Mouse (Mus musculus) CH12.LX (cell line): ENCODE results near the gene Plek2. TPM values are rescaled to one million over a fixed set of nuclear protein-coding genes. Genes with fewer than 3 reads are reported as not detected.

Source experiments
- DNase-seq: peaks from one replicate; pipeline ENCODE4 v3.0.0-alpha.2; 2013; ENCODE audit errors: extremely low read depth
- H3K27ac ChIP-seq: 2 replicates; pipeline ENCODE4 v1.5.1; 2012; ENCODE audit warnings: low read depth, mild to moderate bottlenecking, control low read depth, moderate library complexity; ENCODE audit not compliant: insufficient read depth
- H3K27me3 ChIP-seq: replicated peaks from 2 replicates; pipeline ENCODE3; 2012; ENCODE audit warnings: inconsistent platforms
- H3K36me3 ChIP-seq, 2 experiments: replicated peaks in 1 of 2; 2 replicates each; pipeline versions ENCODE3 to v1.6.1; 2012; ENCODE audit warnings: inconsistent platforms in 1 of 2, low read length in 1 of 2, mild to moderate bottlenecking in 1 of 2, mixed read lengths in 1 of 2, moderate library complexity in 1 of 2; ENCODE audit not compliant: control insufficient read depth in 1 of 2, insufficient read depth in 1 of 2
- H3K4me1 ChIP-seq, 2 experiments: 2 replicates each; pipeline ENCODE4 v1.6.1; 2012; ENCODE audit warnings: inconsistent platforms in 1 of 2, moderate library complexity in 1 of 2; ENCODE audit not compliant: insufficient read depth in 2 of 2, control insufficient read depth in 1 of 2
- H3K4me2 ChIP-seq: 2 replicates; pipeline ENCODE4 v1.6.1; 2012; ENCODE audit warnings: low read depth, mild to moderate bottlenecking, control low read depth; ENCODE audit not compliant: poor library complexity, insufficient read depth, severe bottlenecking
- H3K4me3 ChIP-seq, 3 experiments: fragments of 150-350 bp in 1 of 3; sonication (generic) in 1 of 3; replicated peaks in 1 of 3; 2 replicates each; pipeline versions ENCODE3 to v1.5.1; 2011 to 2012; ENCODE audit warnings: low read depth in 2 of 3, low read length in 2 of 3, mild to moderate bottlenecking in 2 of 3, moderate library complexity in 2 of 3, control low read depth in 1 of 3, improper control_type of control experiment in 1 of 3, inconsistent platforms in 1 of 3, mixed read lengths in 1 of 3; ENCODE audit not compliant: poor library complexity in 1 of 3
- H3K79me2 ChIP-seq: replicated peaks from 2 replicates; pipeline ENCODE4 v1.6.1; 2012; ENCODE audit warnings: mild to moderate bottlenecking, moderate library complexity; ENCODE audit not compliant: control insufficient read depth, poor library complexity, insufficient read depth, severe bottlenecking; ENCODE audit errors: extremely low read depth
- H3K9ac ChIP-seq: 2 replicates; pipeline ENCODE4 v1.6.1; 2012; ENCODE audit warnings: low read depth, mild to moderate bottlenecking, control low read depth, moderate library complexity; ENCODE audit not compliant: insufficient read depth
- H3K9me3 ChIP-seq: replicated peaks from 2 replicates; pipeline ENCODE3; 2012; ENCODE audit warnings: low read length, inconsistent platforms, mixed read lengths
- BHLHE40 ChIP-seq: IDR thresholded peaks from 2 replicates; pipeline ENCODE4 v1.6.1; 2011; ENCODE audit warnings: mild to moderate bottlenecking, low read depth, low read length, improper control_type of control experiment
- CHD2 ChIP-seq: IDR thresholded peaks from 2 replicates; pipeline ENCODE4 v1.6.1; 2011; ENCODE audit warnings: low read length, improper control_type of control experiment
- CTCF ChIP-seq, 2 experiments: IDR thresholded peaks in 1 of 2; conservative IDR thresholded peaks in 1 of 2; 2 replicates each; pipeline ENCODE4 v1.5.1; 2011 to 2012; ENCODE audit warnings: low read depth in 2 of 2, low read length in 2 of 2, improper control_type of control experiment in 1 of 2, inconsistent platforms in 1 of 2, mild to moderate bottlenecking in 1 of 2, moderate library complexity in 1 of 2
- ELF1 ChIP-seq: IDR thresholded peaks from 2 replicates; pipeline ENCODE4 v1.6.1; 2014; ENCODE audit warnings: low read depth, mild to moderate bottlenecking, inconsistent platforms, low read length, improper control_type of control experiment
- EP300 ChIP-seq: IDR thresholded peaks from 2 replicates; pipeline ENCODE4 v1.6.1; 2011; ENCODE audit warnings: low read length, improper control_type of control experiment
- ETS1 ChIP-seq: conservative IDR thresholded peaks from 2 replicates; pipeline ENCODE4 v1.6.1; 2012; ENCODE audit warnings: low read depth, mild to moderate bottlenecking, inconsistent platforms, low read length, improper control_type of control experiment, moderate library complexity
- GABPA ChIP-seq: IDR thresholded peaks from 2 replicates; pipeline ENCODE4 v1.6.1; 2012; ENCODE audit warnings: low read depth, low read length, improper control_type of control experiment, inconsistent platforms; ENCODE audit not compliant: insufficient replicate concordance
- HCFC1 ChIP-seq: IDR thresholded peaks from 2 replicates; pipeline ENCODE4 v1.6.1; 2012; ENCODE audit warnings: low read depth, mild to moderate bottlenecking, inconsistent platforms, low read length, improper control_type of control experiment
- IRF4 ChIP-seq: IDR thresholded peaks from 2 replicates; pipeline ENCODE4 v1.6.1; 2014; ENCODE audit warnings: low read depth, mild to moderate bottlenecking, inconsistent platforms, low read length, improper control_type of control experiment
- JUN ChIP-seq: IDR thresholded peaks from 2 replicates; pipeline ENCODE4 v1.6.1; 2011; ENCODE audit warnings: low read depth, mild to moderate bottlenecking, low read length, improper control_type of control experiment, moderate library complexity; ENCODE audit not compliant: insufficient read depth
- JUND ChIP-seq: conservative IDR thresholded peaks from 2 replicates; pipeline ENCODE4 v1.6.1; 2011; ENCODE audit warnings: low read depth, low read length, improper control_type of control experiment
- KAT2A ChIP-seq: IDR thresholded peaks from 2 replicates; pipeline ENCODE4 v1.6.1; 2012; ENCODE audit warnings: low read length, improper control_type of control experiment, inconsistent platforms; ENCODE audit not compliant: insufficient replicate concordance
- MAFK ChIP-seq: IDR thresholded peaks from 2 replicates; pipeline ENCODE4 v1.6.1; 2011; ENCODE audit warnings: low read length, improper control_type of control experiment; ENCODE audit not compliant: insufficient replicate concordance
- MAX ChIP-seq: IDR thresholded peaks from 2 replicates; pipeline ENCODE4 v1.6.1; 2011; ENCODE audit warnings: low read length, improper control_type of control experiment
- MAZ ChIP-seq: IDR thresholded peaks from 2 replicates; pipeline ENCODE4 v1.6.1; 2012; ENCODE audit warnings: low read depth, mild to moderate bottlenecking, inconsistent platforms, low read length, improper control_type of control experiment, moderate library complexity
- MEF2A ChIP-seq: IDR thresholded peaks from 2 replicates; pipeline ENCODE4 v1.6.1; 2014; ENCODE audit warnings: low read depth, mild to moderate bottlenecking, inconsistent platforms, low read length, improper control_type of control experiment, borderline replicate concordance
- MXI1 ChIP-seq: IDR thresholded peaks from 2 replicates; pipeline ENCODE4 v1.6.1; 2011; ENCODE audit warnings: mild to moderate bottlenecking, low read depth, low read length, improper control_type of control experiment
- MYC ChIP-seq: IDR thresholded peaks from 2 replicates; pipeline ENCODE4 v1.6.1; 2011; ENCODE audit warnings: low read depth, mild to moderate bottlenecking, improper control_type of control experiment, low read length
- NRF1 ChIP-seq: IDR thresholded peaks from 2 replicates; pipeline ENCODE4 v1.6.1; 2014; ENCODE audit warnings: low read depth, mild to moderate bottlenecking, inconsistent platforms, low read length, improper control_type of control experiment, moderate library complexity
- PAX5 ChIP-seq: IDR thresholded peaks from 2 replicates; pipeline ENCODE4 v1.6.1; 2012; ENCODE audit warnings: low read length, inconsistent platforms, mixed read lengths
- POLR2A ChIP-seq: IDR thresholded peaks from 2 replicates; pipeline ENCODE4 v1.6.1; 2011; ENCODE audit warnings: low read depth, mild to moderate bottlenecking, improper control_type of control experiment, low read length
- POLR2AphosphoS2 ChIP-seq: IDR thresholded peaks from 2 replicates; pipeline ENCODE4 v1.6.1; 2011; ENCODE audit warnings: low read depth, low read length, improper control_type of control experiment
- RAD21 ChIP-seq: IDR thresholded peaks from 2 replicates; pipeline ENCODE4 v1.6.1; 2011; ENCODE audit warnings: low read depth, mild to moderate bottlenecking, low read length, improper control_type of control experiment, moderate library complexity
- RCOR1 ChIP-seq: conservative IDR thresholded peaks from 2 replicates; pipeline ENCODE4 v1.6.1; 2012; ENCODE audit warnings: low read depth, mild to moderate bottlenecking, inconsistent platforms, low read length, improper control_type of control experiment
- SIN3A ChIP-seq: IDR thresholded peaks from 2 replicates; pipeline ENCODE4 v1.6.1; 2012; ENCODE audit warnings: low read length, improper control_type of control experiment, inconsistent platforms
- TBP ChIP-seq: conservative IDR thresholded peaks from 2 replicates; pipeline ENCODE4 v1.6.1; 2011; ENCODE audit warnings: low read depth, low read length, improper control_type of control experiment
- TCF12 ChIP-seq: IDR thresholded peaks from 2 replicates; pipeline ENCODE4 v1.6.1; 2014; ENCODE audit warnings: low read depth, mild to moderate bottlenecking, inconsistent platforms, low read length, improper control_type of control experiment
- UBTF ChIP-seq: IDR thresholded peaks from 2 replicates; pipeline ENCODE4 v1.6.1; 2012; ENCODE audit warnings: low read depth, mild to moderate bottlenecking, inconsistent platforms, low read length, improper control_type of control experiment, moderate library complexity
- USF2 ChIP-seq: conservative IDR thresholded peaks from 2 replicates; pipeline ENCODE4 v1.6.1; 2011; ENCODE audit warnings: low read depth, low read length, improper control_type of control experiment
- ZC3H11A ChIP-seq: IDR thresholded peaks from 2 replicates; pipeline ENCODE4 v1.6.1; 2012; ENCODE audit warnings: low read depth, mild to moderate bottlenecking, inconsistent platforms, low read length, improper control_type of control experiment
- ZKSCAN1 ChIP-seq: IDR thresholded peaks from 2 replicates; pipeline ENCODE4 v1.6.1; 2012; ENCODE audit warnings: low read depth, inconsistent platforms, low read length, improper control_type of control experiment, borderline replicate concordance
- ZMIZ1 ChIP-seq: IDR thresholded peaks from 2 replicates; pipeline ENCODE4 v1.6.1; 2012; ENCODE audit warnings: low read depth, mild to moderate bottlenecking, inconsistent platforms, low read length, improper control_type of control experiment
- ZNF384 ChIP-seq: IDR thresholded peaks from 2 replicates; pipeline ENCODE4 v1.6.1; 2012; ENCODE audit warnings: low read depth, low read length, improper control_type of control experiment, inconsistent platforms
- dilution Hi-C: fragments of 300-500 bp; cut with MboI; formaldehyde crosslinking; loops from 2 replicates; pipeline ENCODE4 v1.14.3; 2020; ENCODE audit warnings: low sequenced_read_pairs; ENCODE audit not compliant: extremely low pct_unique_long_range_greater_than_20kb, extremely low pct_ligation_motif_present
- in situ Hi-C: fragments of 300-500 bp; cut with MboI; formaldehyde crosslinking; loops from 3 replicates; pipeline ENCODE4 v1.14.3; 2019; ENCODE audit warnings: low sequenced_read_pairs, low pct_ligation_motif_present, low pct_unique_long_range_greater_than_20kb, mixed read lengths
- polyA plus RNA-seq: library from polyadenylated mRNA; unstranded; fragments of >175 nt; gene quantifications from 2 replicates; pipeline ENCODE4 v1.2.1, GENCODE M21; 2012; ENCODE audit warnings: low read depth; ENCODE audit not compliant: insufficient read length
- total RNA-seq, 2 experiments: library from RNA; depleted of rRNA; stranded (reverse); fragments of 300-350 nt in 1 of 2; fragments of >200 nt in 1 of 2; gene quantifications; 2 replicates each; pipeline ENCODE4 v1.2.3; 2012 to 2014

Gene Plek2
- total and polyA plus RNA-seq, 3 experiments = 0.85 TPM; not detected in 2

DNA sequence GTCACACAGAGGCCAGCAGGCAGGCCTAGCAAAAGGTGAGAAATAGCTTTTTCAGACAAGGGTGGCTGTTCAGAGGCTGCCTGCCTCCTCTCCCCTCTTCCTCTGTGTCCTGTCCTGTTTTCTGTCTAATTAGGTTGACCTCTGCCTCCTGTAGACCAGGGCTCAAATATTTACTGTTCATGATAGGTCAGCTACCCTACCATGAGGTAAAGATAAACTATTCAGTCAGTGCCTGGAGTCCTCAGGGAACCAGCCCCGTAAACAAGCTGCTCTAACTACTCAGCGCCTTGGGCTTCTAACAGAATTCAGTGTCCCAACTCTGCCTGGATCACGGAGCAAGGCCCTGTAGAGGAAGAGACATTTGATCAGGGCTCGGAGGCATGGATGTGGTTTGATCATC, 29.7 kb upstream of the Plek2 start:
- no peaks in the 10 kb centered on the region for H3K27me3 ChIP-seq
- no peak overlapping the region for H3K9ac ChIP-seq
- no peak overlapping the region for H3K4me2 ChIP-seq
- no peak for DNase-seq
- no peaks in the 10 kb centered on the region for H3K36me3 ChIP-seq
- H3K9me3 ChIP-seq = no peaks in the 10 kb centered on the region
- no peak overlapping the region for H3K4me3 ChIP-seq
- peaks cover 8 to 12% of the 10 kb centered on the region in 2 experiments for H3K4me1 ChIP-seq
- TF ChIP-seq MAX (no peak), GABPA (no peak), PAX5 (no peak), ZMIZ1 (no peak), EP300 (no peak), RCOR1 (no peak), ZC3H11A (no peak)
- H3K79me2 ChIP-seq = no peaks in the 10 kb centered on the region
- H3K27ac ChIP-seq = no peak overlapping the region
- in situ Hi-C loops (no loop called here), dilution Hi-C loops (no loop called here)

DNA sequence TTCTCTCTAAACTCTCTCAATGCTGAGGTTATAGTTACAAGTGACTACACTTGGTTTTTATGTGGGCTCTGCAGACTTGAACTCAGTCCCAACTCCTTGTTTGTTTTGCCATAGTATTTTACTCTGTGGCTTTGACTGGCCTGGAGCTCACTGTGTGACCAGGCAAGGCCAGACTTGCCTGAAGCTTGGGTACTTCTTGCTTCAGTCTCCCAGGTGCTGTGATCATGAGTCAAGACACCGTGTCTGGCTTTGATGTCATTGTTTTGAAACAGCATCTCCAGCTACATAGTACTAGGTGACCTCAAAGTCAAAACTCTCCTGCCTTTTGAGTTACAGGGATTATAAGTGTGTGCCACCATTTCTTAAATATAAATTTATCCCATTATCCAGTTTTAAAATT, 23.1 kb upstream of the Plek2 start:
- in situ Hi-C loops = no loop called here
- no peak for TF ChIP-seq KAT2A
- peak; percentile 31; the same call in 1 of the 2 replicates for TF ChIP-seq ZNF384
- TF ChIP-seq JUND = no peak; the same call in 1 of the 2 replicates
- no peak for TF ChIP-seq TBP
- TF ChIP-seq ELF1 = no peak
- TF ChIP-seq ETS1 = peak; percentile 68
- TF ChIP-seq ZMIZ1 = no peak
- no peak for TF ChIP-seq USF2
- TF ChIP-seq MAX = no peak
- no peak for TF ChIP-seq MYC
- TF ChIP-seq POLR2A = no peak
- peak; percentile 79 for TF ChIP-seq IRF4
- TF ChIP-seq EP300 = peak; percentile 69; the same call in 1 of the 2 replicates
- TF ChIP-seq MAZ = no peak
- TF ChIP-seq RCOR1 = no peak
- TF ChIP-seq JUN = peak; percentile 45; the same call in 1 of the 2 replicates
- TF ChIP-seq CTCF (conservative IDR thresholded peaks at IDR 0.05 in 1 of 2, IDR thresholded peaks at IDR 0.05 in 1 of 2; ENCODE audit: low read depth in 2 of 2, low read length in 2 of 2) = no peak
- no peak for TF ChIP-seq MAFK
- TF ChIP-seq TCF12 = peak; percentile 71
- peak; percentile 41; the same call in 1 of the 2 replicates for TF ChIP-seq BHLHE40
- no peak for TF ChIP-seq GABPA
- no peak for TF ChIP-seq UBTF
- peak; percentile 92 for TF ChIP-seq MEF2A
- TF ChIP-seq CHD2 = no peak
- TF ChIP-seq POLR2AphosphoS2 = no peak
- TF ChIP-seq PAX5 = no peak
- TF ChIP-seq HCFC1 = no peak
- no peak for TF ChIP-seq MXI1
- TF ChIP-seq RAD21 = no peak
- TF ChIP-seq ZKSCAN1 = no peak
- TF ChIP-seq SIN3A = no peak
- TF ChIP-seq NRF1 = no peak

More for the DNA sequence above, 23.1 kb upstream of the Plek2 start:
- Histone ChIP-seq H3K4me3 (no peak overlapping the region), H3K9me3 (no peaks in the 10 kb centered on the region), H3K36me3 (no peaks in the 10 kb centered on the region), H3K9ac (no peak overlapping the region), H3K27ac (no peak overlapping the region), H3K27me3 (no peaks in the 10 kb centered on the region), H3K4me1 (peaks cover 22 to 48% of the 10 kb centered on the region in 2 experiments), H3K4me2 (no peak overlapping the region), H3K79me2 (no peaks in the 10 kb centered on the region)
- dilution Hi-C loops = no loop called here
- DNase-seq = peak; percentile 69
